Comparison of ENCODE assay signal across 19 mouse cellular contexts in the genomic region with DNA sequence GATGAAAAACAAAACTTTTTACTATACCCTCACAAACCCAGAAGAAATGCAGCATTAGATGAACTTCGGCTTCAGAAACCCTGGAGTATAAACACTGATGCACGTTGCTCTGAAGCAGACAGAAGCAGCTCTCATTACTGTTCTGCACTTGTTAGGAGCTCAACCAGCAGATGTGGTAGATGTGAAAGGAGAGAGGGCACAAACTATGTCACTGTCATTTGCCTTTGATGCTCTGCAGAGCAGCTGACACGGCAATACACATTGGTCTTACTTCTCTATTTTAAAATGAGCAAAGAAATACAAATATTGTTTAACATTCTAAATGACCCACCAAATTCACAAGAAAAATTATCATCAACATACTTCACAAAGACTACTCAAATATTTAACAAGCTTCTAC. TPM values are rescaled to one million over a fixed set of nuclear protein-coding genes. Genes with fewer than 3 reads are reported as not detected.
"Had no signal": no experiment of that assay in that cellular context is flagged by ENCODE, and none has a peak within 500 bp of the region (broad histone marks: within the 10 kb centered on the region; RNA-seq: fewer than 3 reads in every experiment).

No protein-coding gene starts in this region.

- H3K4me3 ChIP-seq: liver, embryonic 12.5 days; megakaryocyte, embryonic 14.5 days; midbrain, embryonic 13.5 days; midbrain, embryonic 15.5 days; neural tube, embryonic 12.5 days; stomach, embryonic 15.5 days had no signal

- H3K27me3 ChIP-seq: liver, embryonic 12.5 days; megakaryocyte, embryonic 14.5 days; midbrain, embryonic 13.5 days; midbrain, embryonic 15.5 days; neural tube, embryonic 12.5 days; stomach, embryonic 15.5 days had no signal

- DNase-seq: lung, adult 18-20 months; lung, embryonic 14.5 days; lung, postnatal 10 days; lung, postnatal 4 days; retina, postnatal 1 day; right cerebral cortex, adult 18-20 months; right cerebral cortex, postnatal 25 days; right cerebral cortex, postnatal 4 days; thymus, adult 2 months; thymus, postnatal 36 days had no signal

- H3K36me3 ChIP-seq: midbrain, embryonic 13.5 days; midbrain, embryonic 15.5 days; stomach, embryonic 15.5 days had no signal

- H3K27ac ChIP-seq: liver, embryonic 12.5 days; liver, embryonic 14.5 days; midbrain, embryonic 13.5 days; midbrain, embryonic 15.5 days; neural tube, embryonic 12.5 days; stomach, embryonic 15.5 days; stomach, postnatal 0 days had no signal

- ATAC-seq: liver, embryonic 12.5 days; midbrain, embryonic 13.5 days; midbrain, embryonic 15.5 days had no signal

- H3K9me3 ChIP-seq: liver, embryonic 12.5 days; megakaryocyte, embryonic 14.5 days; midbrain, embryonic 13.5 days; midbrain, embryonic 15.5 days; neural tube, embryonic 12.5 days; stomach, embryonic 15.5 days had no signal

RNA-seq across cellular contexts. Expression of gene Klb, which starts 18.1 kb away (rescaled TPM):
- total RNA-seq: monocyte, adult 5-6 weeks had no signal
- polyA plus RNA-seq: lung, embryonic 14.5 days; neural tube, embryonic 12.5 days had no signal
